Mouse (Mus musculus) left cerebral cortex, postnatal 36 days (tissue): ENCODE data around the gene Tifa. TPM values are rescaled to one million over a fixed set of nuclear protein-coding genes. Genes with fewer than 3 reads are reported as not detected.

Experiments
- DNase-seq, 2 experiments: peaks; one replicate each; pipeline ENCODE4 v3.0.0; 2021 to 2022; ENCODE audit warnings: low spot score in 2 of 2, mixed read lengths in 1 of 2
- intact Hi-C: fragments of 180-260 bp; cut with DNase I; formaldehyde crosslinking; loops from one replicate; pipeline ENCODE4 v1.15.1; 2025
- total RNA-seq, 2 experiments: library from RNA; stranded (reverse); gene quantifications; 2 replicates each; pipeline ENCODE4 v1.2.3; 2021

Tifa gene
- total RNA-seq, 2 experiments from 2014 or later, result 4.7 to 5.0 TPM

GRCm38 (mm10) chr3:127850776-127851646 lies 61.4 kb downstream of the Tifa start:
- intact Hi-C loops, result no loop called here

GRCm38 (mm10) chr3:127852722-127853121 lies 63.1 kb downstream of the Tifa start:
- intact Hi-C loops, result loop anchor here (2.0 kb wide), 1 partner anchor 96 kb away; no protein-coding TSS in a partner anchor
- DNase-seq, result no peak

More at GRCm38 (mm10) chr3:127850776-127851646, 61.4 kb downstream of the Tifa start:
- no peak for DNase-seq

- DNase-seq, result peak; percentile 44 to 53
- intact Hi-C loops, result loop anchor here (2.0 kb wide), 1 partner anchor 95 kb away; no protein-coding TSS in a partner anchor
Observed at GRCm38 (mm10) chr3:127853431-127854206, 64.0 kb downstream of the Tifa start.

- intact Hi-C loops, result no loop called here
- no peak for DNase-seq
Observed at GRCm38 (mm10) chr3:127861340-127861739, 71.7 kb downstream of the Tifa start.

GRCm38 (mm10) chr3:127862479-127862878 lies 72.9 kb downstream of the Tifa start:
- DNase-seq, result no peak

GRCm38 (mm10) chr3:127863571-127863970 lies 74.0 kb downstream of the Tifa start:
- DNase-seq, result no peak
- intact Hi-C loops, result no loop called here

More at GRCm38 (mm10) chr3:127862479-127862878, 72.9 kb downstream of the Tifa start:
- intact Hi-C loops, result no loop called here

GRCm38 (mm10) chr3:127864242-127864641 lies 74.6 kb downstream of the Tifa start:
- intact Hi-C loops, result no loop called here
- no peak for DNase-seq

GRCm38 (mm10) chr3:127868046-127868758 lies 78.6 kb downstream of the Tifa start:
- intact Hi-C loops, result no loop called here
- DNase-seq, result no peak

- intact Hi-C loops, result no loop called here
- no peak for DNase-seq
Observed at GRCm38 (mm10) chr3:127868880-127869279, 79.3 kb downstream of the Tifa start.

- DNase-seq, result no peak
- intact Hi-C loops, result no loop called here
Observed at GRCm38 (mm10) chr3:127871575-127871974, 82.0 kb downstream of the Tifa start.

- intact Hi-C loops, result no loop called here
- no peak for DNase-seq
Observed at GRCm38 (mm10) chr3:127874254-127874883, 84.8 kb downstream of the Tifa start.

GRCm38 (mm10) chr3:127875059-127875458 lies 85.5 kb downstream of the Tifa start:
- intact Hi-C loops, result no loop called here
- no peak for DNase-seq

- no peak for DNase-seq
- intact Hi-C loops, result no loop called here
Observed at GRCm38 (mm10) chr3:127875509-127875908, 85.9 kb downstream of the Tifa start.

- intact Hi-C loops, result no loop called here
- DNase-seq, result no peak
Observed at GRCm38 (mm10) chr3:127879968-127880367, 90.4 kb downstream of the Tifa start.

- DNase-seq, result no peak
- intact Hi-C loops, result no loop called here
Observed at GRCm38 (mm10) chr3:127881684-127882083, 92.1 kb downstream of the Tifa start.

Other genes with a start within 250 kb of the Tifa start
- gene Larp7, start 236.5 kb upstream of the Tifa start, total RNA-seq, result 10 to 100 TPM; 16.7 to 17.3 TPM
- gene Zgrf1, start 236.3 kb upstream of the Tifa start, total RNA-seq, result 1 to 10 TPM; 2.6 to 3.6 TPM
- under 1 TPM; 0.34 to 0.79 TPM for gene Neurog2, start 156.7 kb upstream of the Tifa start, total RNA-seq
- 1 to 10 TPM; 3.0 to 4.6 TPM for gene Alpk1, start 9.3 kb upstream of the Tifa start, total RNA-seq
- 10 to 100 TPM; 79.4 to 83.4 TPM for gene Ap1ar, start 47.7 kb downstream of the Tifa start, total RNA-seq
- 1 to 10 TPM; 3.4 to 3.6 TPM for gene Fam241a, start 106.5 kb downstream of the Tifa start, total RNA-seq